Mouse (Mus musculus) testis, adult 2 months (tissue): Measurements from ENCODE around the gene Hsd11b1.

Experiments used
- CTCF ChIP-seq: fragments of 200-500 bp; IDR thresholded peaks from 2 replicates; pipeline ENCODE4 v1.5.1; 2012; ENCODE audit warnings: low read depth, mild to moderate bottlenecking, inconsistent platforms, low read length, moderate library complexity; ENCODE audit not compliant: control insufficient read depth, insufficient read depth, insufficient replicate concordance
- POLR2A ChIP-seq: fragments of 200-500 bp; IDR thresholded peaks from 2 replicates; pipeline ENCODE4 v1.6.1; 2012; ENCODE audit warnings: low read depth, mild to moderate bottlenecking, inconsistent platforms, low read length, moderate library complexity; ENCODE audit not compliant: control insufficient read depth

GRCm38 (mm10) chr1:193241436-193241835 lies 22.4 kb downstream of the Hsd11b1 start:
- TF ChIP-seq CTCF (no peak), POLR2A (no peak)
